Mouse (Mus musculus) retina, adult 2 months (tissue): ENCODE results near the gene Vsnl1.

Experiments
- DNase-seq: peaks from one replicate; pipeline ENCODE4 v3.0.0-alpha.2; 2012; ENCODE audit warnings: low read depth, low spot score

Gene Vsnl1

GRCm38 (mm10) chr12:11384754-11385153, 51.7 kb downstream of the Vsnl1 start:
- no peak for DNase-seq

GRCm38 (mm10) chr12:11379396-11379795, 57.0 kb downstream of the Vsnl1 start:
- no peak for DNase-seq

GRCm38 (mm10) chr12:11370056-11370455, 66.4 kb downstream of the Vsnl1 start:
- DNase-seq, result no peak

GRCm38 (mm10) chr12:11367099-11367765, 69.2 kb downstream of the Vsnl1 start:
- no peak for DNase-seq

GRCm38 (mm10) chr12:11364870-11365269, 71.5 kb downstream of the Vsnl1 start:
- no peak for DNase-seq

GRCm38 (mm10) chr12:11362435-11362834, 74.0 kb downstream of the Vsnl1 start:
- DNase-seq, result no peak

- DNase-seq, result peak; percentile 28
These were observed 85.5 kb downstream of the Vsnl1 start for GRCm38 (mm10) chr12:11350895-11351294.

- DNase-seq, result no peak
These were observed 86.5 kb downstream of the Vsnl1 start for GRCm38 (mm10) chr12:11349870-11350269.

GRCm38 (mm10) chr12:11348423-11348822, 88.0 kb downstream of the Vsnl1 start:
- DNase-seq, result no peak

- DNase-seq, result no peak
These were observed 90.5 kb downstream of the Vsnl1 start for GRCm38 (mm10) chr12:11345963-11346362.

- DNase-seq, result no peak
These were observed 94.3 kb downstream of the Vsnl1 start for GRCm38 (mm10) chr12:11342020-11342600.

- no peak for DNase-seq
These were observed 98.2 kb downstream of the Vsnl1 start for GRCm38 (mm10) chr12:11338251-11338650.

GRCm38 (mm10) chr12:11336845-11337244, 99.6 kb downstream of the Vsnl1 start:
- no peak for DNase-seq

- DNase-seq, result no peak
These were observed 109.9 kb downstream of the Vsnl1 start for GRCm38 (mm10) chr12:11326483-11326882.

GRCm38 (mm10) chr12:11324480-11324879, 111.9 kb downstream of the Vsnl1 start:
- DNase-seq, result no peak

GRCm38 (mm10) chr12:11317671-11318070, 118.7 kb downstream of the Vsnl1 start:
- no peak for DNase-seq

GRCm38 (mm10) chr12:11313840-11314239, 122.6 kb downstream of the Vsnl1 start:
- no peak for DNase-seq

- DNase-seq, result no peak
These were observed 125.3 kb downstream of the Vsnl1 start for GRCm38 (mm10) chr12:11311106-11311505.

- no peak for DNase-seq
These were observed 129.4 kb downstream of the Vsnl1 start for GRCm38 (mm10) chr12:11306753-11307645.

- no peak for DNase-seq
These were observed 135.6 kb downstream of the Vsnl1 start for GRCm38 (mm10) chr12:11300858-11301257.

- DNase-seq, result no peak
These were observed 150.0 kb downstream of the Vsnl1 start for GRCm38 (mm10) chr12:11286382-11286781.

GRCm38 (mm10) chr12:11281584-11281983, 154.8 kb downstream of the Vsnl1 start:
- DNase-seq, result no peak
